ENCODE assay signal across 9 mouse cellular contexts in the genomic region with DNA sequence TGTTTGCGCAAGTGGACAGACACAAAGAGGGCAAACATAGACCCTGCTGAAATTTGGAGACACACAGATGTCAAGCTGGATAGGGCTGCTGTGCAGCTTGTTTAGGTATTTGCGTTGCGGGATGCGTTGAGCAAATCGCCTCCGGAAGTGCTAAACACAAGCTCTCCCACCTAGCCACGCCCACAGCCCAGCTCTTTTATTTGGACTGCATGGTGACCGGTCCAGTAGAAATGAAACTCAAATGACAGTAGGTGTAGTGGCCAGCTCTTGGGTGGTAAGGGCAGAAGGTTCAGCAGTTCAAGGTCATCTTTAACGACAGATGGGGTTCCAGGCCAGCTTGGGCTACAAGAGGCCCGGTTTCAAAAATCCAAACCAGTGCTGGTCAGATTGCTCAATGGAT. TPM values are rescaled to one million over a fixed set of nuclear protein-coding genes. Genes with fewer than 3 reads are reported as not detected.
DNase-seq lines count a peak whose midpoint lies in the region; ATAC-seq and TF ChIP-seq lines count a peak whose summit lies in the region.
"Had no signal": no experiment of that assay in that cellular context is flagged by ENCODE, and none has a peak within 500 bp of the region (broad histone marks: within the 10 kb centered on the region; RNA-seq: fewer than 3 reads in every experiment).

No protein-coding gene starts in this region.

- 0 out of 2 replicates have a peak, but pooled peaks cover 4% of the 10 kb centered on the region for H3K4me1 ChIP-seq in intestine, postnatal 0 days (replicated peaks; ENCODE audit: control insufficient read depth, insufficient read depth, low read length)
- peaks cover 26% of the 10 kb centered on the region for H3K4me1 ChIP-seq in midbrain, embryonic 14.5 days (ENCODE audit: control insufficient read depth, insufficient read depth, low read length)
- peaks cover 7% of the 10 kb centered on the region; the same call in 1 of the 2 replicates for H3K4me1 ChIP-seq in cerebellum, adult 2 months (ENCODE audit: control insufficient read depth, insufficient read depth, low read length)

- DNase-seq in kidney, postnatal 10 days, result peak; percentile 34
- no peak for DNase-seq in kidney, adult 9 months
- DNase-seq in embryo, embryonic 11 days, result peak; percentile 64
- DNase-seq in midbrain, embryonic 14.5 days, result no peak
- no peak for DNase-seq in cerebellum, adult 2 months
- no peak for DNase-seq in layer of hippocampus, postnatal 25 days (ENCODE audit: extremely low spot score in 1 of 2, low spot score in 1 of 2)
- DNase-seq in T-cell, adult 2 months (ENCODE audit: low spot score), result no peak
- DNase-seq: kidney, postnatal 36 days had no signal

- no peak for TF ChIP-seq POLR2A in cerebellum, adult 2 months (IDR thresholded peaks at IDR 0.05; ENCODE audit: borderline replicate concordance, insufficient read depth, low read length)

- 38% methylated on average over 10 of the region's 10 CpGs for WGBS in intestine, postnatal 0 days
- WGBS in midbrain, embryonic 14.5 days, result 24% methylated on average over 10 of the region's 10 CpGs
- WGBS in cerebellum, adult 2 months, result 66% methylated on average over 10 of the region's 10 CpGs

- H3K27ac ChIP-seq in intestine, postnatal 0 days (ENCODE audit: low read depth, low read length), result no peak overlapping the region
- H3K27ac ChIP-seq in midbrain, embryonic 14.5 days (replicated peaks; ENCODE audit: low read depth, low read length), result no peak overlapping the region
- no peak overlapping the region for H3K27ac ChIP-seq in cerebellum, adult 2 months (ENCODE audit: insufficient read depth, low read length)

- TF ChIP-seq CTCF in intestine, postnatal 0 days (IDR thresholded peaks at IDR 0.05; ENCODE audit: low read depth), result no peak
- TF ChIP-seq CTCF in cerebellum, adult 2 months (IDR thresholded peaks at IDR 0.05; ENCODE audit: borderline replicate concordance, insufficient read depth, low read depth, low read length), result no peak

- H3K9me3 ChIP-seq in intestine, postnatal 0 days (ENCODE audit: control insufficient read depth), result no peaks in the 10 kb centered on the region
- no peaks in the 10 kb centered on the region for H3K9me3 ChIP-seq in midbrain, embryonic 14.5 days (ENCODE audit: control insufficient read depth, low read length)

- H3K9ac ChIP-seq in intestine, postnatal 0 days (ENCODE audit: low read depth, low read length), result no peak overlapping the region
- H3K9ac ChIP-seq in midbrain, embryonic 14.5 days (replicated peaks; ENCODE audit: low read length), result no peak overlapping the region

- ATAC-seq in intestine, postnatal 0 days, result no peak
- no peak for ATAC-seq in midbrain, embryonic 14.5 days (ENCODE audit: low FRiP score, low TSS enrichment)

- no peak overlapping the region for H3K4me3 ChIP-seq in intestine, postnatal 0 days (ENCODE audit: low read depth, low read length)
- no peak overlapping the region for H3K4me3 ChIP-seq in midbrain, embryonic 14.5 days (replicated peaks; ENCODE audit: low read depth, low read length)
- H3K4me3 ChIP-seq in cerebellum, adult 2 months (replicated peaks; ENCODE audit: insufficient read depth, low read depth, low read length), result no peak overlapping the region

- H3K4me2 ChIP-seq in intestine, postnatal 0 days (replicated peaks; ENCODE audit: low read depth), result peak overlapping the region; percentile 95
- peak overlapping the region; percentile 95 for H3K4me2 ChIP-seq in midbrain, embryonic 14.5 days (ENCODE audit: low read length)

- H3K27me3 ChIP-seq in intestine, postnatal 0 days (replicated peaks; ENCODE audit: control insufficient read depth, insufficient read depth, low read length), result no peaks in the 10 kb centered on the region
- H3K27me3 ChIP-seq in midbrain, embryonic 14.5 days (ENCODE audit: control insufficient read depth, insufficient read depth, low read length), result no peaks in the 10 kb centered on the region; the same call in 1 of the 2 replicates
- H3K27me3 ChIP-seq in cerebellum, adult 2 months (ENCODE audit: control insufficient read depth, insufficient read depth, low read length), result peaks cover 8% of the 10 kb centered on the region; the same call in 1 of the 2 replicates

- no peaks in the 10 kb centered on the region for H3K36me3 ChIP-seq in intestine, postnatal 0 days (ENCODE audit: control insufficient read depth, insufficient read depth)
- no peaks in the 10 kb centered on the region for H3K36me3 ChIP-seq in midbrain, embryonic 14.5 days (ENCODE audit: control insufficient read depth, insufficient read depth, low read length)

RNA-seq across cellular contexts. Expression of a gene that starts 1.5 kb away (rescaled TPM):
- 12.9 and 13.3 TPM in 2 replicates for polyA plus RNA-seq in intestine, postnatal 0 days (2015; fragmentation: Nextera tagmentation; extraction: Ambion mirVana)
- 40.6 and 40.9 TPM in 2 replicates for polyA plus RNA-seq in midbrain, embryonic 14.5 days (2014; fragmentation: Nextera tagmentation; extraction: Ambion mirVana)
- 52.4 and 55.4 TPM in 2 replicates for polyA plus RNA-seq in cerebellum, adult 2 months (2012; rRNA removed)
- total RNA-seq in layer of hippocampus, postnatal 25 days (2021), result 10 to 100 TPM; 40.3 to 50.2 TPM

Comparison
In these comparisons a context has a peak if more than half of its experiments do, and no peak if none do; other contexts are left out.
1. DNase-seq: peak in kidney, postnatal 10 days (single experiment) and embryo, embryonic 11 days (single experiment); none in kidney, adult 9 months (single experiment), midbrain, embryonic 14.5 days (single experiment), cerebellum, adult 2 months (0 of 2), layer of hippocampus, postnatal 25 days (0 of 2) and T-cell, adult 2 months (single experiment).